Mouse (Mus musculus): Measurements from ENCODE around the gene Cenpx.
"Not testable (repeated sequence)": the region's sequence is repeated elsewhere in the genome, so short reads cannot be mapped to it uniquely, and the experiment has no call there.

Cenpx gene

DNA sequence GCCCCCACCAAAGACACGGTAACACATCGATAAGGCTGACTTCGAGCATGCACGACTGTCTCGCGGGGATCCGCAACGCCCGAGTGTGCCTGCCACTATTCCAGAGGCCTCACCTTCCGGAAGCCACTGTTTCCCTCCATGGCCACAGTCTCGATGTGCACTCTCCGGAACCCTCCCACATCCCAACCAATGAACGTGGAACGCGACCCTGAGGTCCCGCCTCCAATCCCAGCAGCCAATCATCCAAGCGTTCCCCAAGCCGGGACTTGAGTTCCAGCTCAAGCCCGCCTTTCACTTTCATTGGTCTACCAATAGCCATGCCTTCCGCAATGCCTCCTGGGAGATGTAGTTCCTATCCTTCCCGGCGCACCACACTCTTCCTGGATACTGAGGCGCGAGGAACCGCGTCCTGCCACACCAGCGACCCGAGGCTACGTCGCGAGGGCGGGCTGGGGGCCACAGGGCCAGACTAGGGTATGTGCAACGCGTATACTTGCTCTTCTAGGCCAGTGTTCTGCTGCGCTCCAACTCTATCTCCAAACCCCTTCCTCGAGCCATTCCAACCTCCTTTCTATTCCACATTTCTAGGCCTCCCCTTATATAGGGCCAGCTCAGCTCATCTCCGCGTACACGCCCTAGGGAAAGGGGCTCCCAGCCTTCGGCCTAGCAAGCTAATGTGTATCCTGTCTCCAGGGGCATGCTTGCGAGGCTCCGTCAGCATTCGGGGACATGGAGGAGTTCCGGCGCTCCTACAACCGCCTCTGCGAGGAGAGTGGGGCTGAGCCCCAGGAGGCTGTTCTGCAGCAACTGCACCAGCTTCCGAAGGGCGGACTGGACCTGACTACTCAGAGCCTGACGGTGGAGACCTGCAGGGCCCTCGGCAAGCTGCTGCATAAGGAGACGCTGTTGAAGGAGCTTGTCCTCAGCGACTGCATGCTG lies at the start of gene Cenpx, which contains the start of gene Lrrc45:
Cenpx (minus strand) TSS at position 159 of the 939 bp plus-strand sequence.
Lrrc45 (plus strand) TSS at position 346 of the 939 bp plus-strand sequence.
- peak; percentile 98 for DNase-seq

DNA sequence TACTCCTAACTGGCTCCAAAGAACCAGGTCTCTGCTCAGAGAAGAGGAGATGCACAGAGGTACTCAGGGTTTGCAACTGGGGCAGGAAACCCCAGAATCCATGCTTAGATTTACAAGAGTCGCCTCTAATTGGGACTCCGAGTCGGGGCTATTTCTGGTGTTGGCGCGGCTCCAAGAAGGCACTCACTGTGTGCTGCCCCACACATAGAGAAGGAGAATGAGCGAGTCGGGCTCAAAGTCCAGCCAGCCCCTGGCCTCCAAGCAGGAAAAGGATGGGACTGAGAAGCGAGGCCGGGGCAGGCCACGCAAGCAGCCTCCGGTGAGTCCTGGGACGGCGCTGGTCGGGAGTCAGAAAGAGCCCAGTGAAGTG lies 49.1 kb upstream of the Cenpx start, which contains the start of gene Hmga1b:
Hmga1b (plus strand) TSS at position 123 of the 370 bp plus-strand sequence.
- not testable (repeated sequence) for DNase-seq

DNA sequence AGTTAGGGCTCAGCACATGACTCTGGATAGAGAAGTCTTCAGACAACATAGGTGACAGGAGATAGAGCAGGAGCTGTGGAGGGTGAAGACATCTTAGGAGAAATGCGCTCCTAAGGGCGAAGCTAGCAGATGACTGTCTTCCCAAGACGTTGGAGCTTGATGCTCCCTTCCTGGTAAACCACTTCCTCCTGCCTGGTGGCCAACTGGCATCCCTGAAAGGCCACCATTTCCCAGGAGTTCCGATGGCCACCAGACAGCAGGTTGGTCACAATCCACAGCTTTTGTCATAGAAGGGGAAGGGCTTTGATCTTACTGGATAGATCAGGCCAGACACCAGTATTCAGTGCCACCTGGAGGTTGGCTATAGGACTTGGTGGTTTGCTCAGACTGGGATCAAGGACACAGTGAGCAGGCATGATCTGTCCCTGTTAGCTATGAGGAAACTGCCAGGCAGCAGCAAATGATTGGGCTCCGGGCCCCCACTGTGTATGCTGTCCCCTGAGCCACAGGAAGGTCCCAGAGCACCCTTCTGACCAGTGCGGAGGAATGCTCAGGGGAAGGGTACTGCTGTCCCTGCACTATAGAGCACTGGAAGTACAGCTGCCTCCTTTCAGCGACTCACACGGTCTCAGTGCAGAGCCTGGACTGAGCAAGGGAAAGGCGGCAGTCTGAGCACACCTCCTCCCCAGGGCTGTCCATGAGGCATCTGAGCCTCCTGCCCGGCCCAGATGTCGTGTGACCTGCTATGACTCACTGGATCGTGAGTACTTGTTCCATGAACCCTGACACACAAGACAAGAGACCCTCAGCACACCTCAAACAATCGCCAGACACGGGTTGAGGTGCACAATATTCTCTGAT lies 48.5 kb upstream of the Cenpx start:
- DNase-seq = no peak

DNA sequence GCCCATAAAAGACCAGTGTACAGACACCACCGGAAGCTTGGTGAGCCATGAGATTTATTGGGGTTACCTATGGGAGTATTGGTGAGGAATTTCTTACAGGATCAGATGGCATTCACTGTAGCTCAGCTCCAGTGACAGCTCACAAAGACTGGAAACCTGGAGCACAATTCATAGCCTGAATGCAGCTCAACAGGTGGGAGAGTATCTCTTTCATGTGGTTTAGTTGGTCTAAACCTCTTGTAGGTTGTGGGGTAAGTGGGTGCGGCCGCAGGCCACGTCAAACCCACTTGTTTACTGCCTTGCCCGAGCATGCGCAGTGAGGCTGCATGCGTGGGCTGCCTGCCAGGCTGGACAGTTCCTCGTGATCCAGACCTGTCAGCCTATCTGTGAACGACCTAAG lies 46.7 kb upstream of the Cenpx start:
- DNase-seq = no peak

DNA sequence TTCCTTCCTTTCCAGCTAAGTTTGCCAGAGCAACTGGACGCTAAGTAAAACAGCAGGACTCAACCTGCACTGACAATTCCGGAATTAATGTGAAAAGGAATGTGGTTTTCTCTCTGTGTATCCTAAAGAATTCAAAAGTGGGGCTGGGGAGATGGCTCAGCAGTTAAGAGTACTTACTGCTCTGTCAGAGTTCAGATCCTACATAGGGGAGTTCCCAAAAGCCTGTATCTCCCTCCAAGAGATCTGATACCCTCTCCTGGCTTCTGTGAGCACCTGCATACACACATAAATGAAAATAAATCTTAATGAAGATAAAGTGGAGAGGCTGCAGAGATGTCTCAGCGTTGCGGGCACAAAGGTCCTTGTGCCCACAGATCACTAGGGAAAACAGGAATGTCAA lies 38.1 kb upstream of the Cenpx start:
- DNase-seq = no peak

DNA sequence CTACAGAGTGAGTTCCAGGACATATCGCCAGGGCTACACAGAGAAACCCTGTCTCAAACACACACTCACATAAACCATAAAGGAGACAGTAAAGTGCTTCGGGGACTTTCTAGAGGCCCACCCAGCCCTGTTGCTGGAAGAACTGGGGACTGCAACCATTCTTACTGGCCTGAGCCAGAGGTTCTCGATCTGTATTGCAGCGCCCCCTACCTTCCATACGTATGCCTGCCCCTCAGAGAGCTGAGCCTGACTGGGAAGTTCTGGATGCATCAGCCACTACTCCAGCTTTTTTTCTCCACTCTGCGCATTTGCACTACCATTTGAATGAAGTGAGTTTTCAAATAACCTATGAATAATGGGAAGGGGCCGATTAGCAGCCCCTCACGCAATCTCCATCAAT lies 35.9 kb upstream of the Cenpx start:
- peak; percentile 24 for DNase-seq

DNA sequence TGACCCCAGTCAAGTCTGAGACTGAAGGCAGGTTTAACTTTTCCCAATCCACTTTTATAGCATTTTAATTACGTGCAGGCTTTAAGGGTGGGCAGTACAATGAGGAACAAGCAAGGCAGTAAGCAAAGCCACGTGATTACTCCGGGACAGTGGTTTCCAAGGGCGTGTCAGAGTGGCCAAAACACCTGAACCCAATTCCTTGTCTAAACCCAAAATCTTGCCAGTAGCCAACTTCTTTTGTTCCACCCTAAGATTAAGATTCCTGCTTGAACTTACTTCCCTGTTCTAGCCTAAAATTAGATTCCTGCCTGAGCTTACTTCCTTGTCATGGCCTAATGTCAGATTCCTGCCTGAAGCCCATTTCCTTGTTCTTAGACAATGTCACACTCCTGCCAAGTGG lies 34.4 kb upstream of the Cenpx start:
- DNase-seq = no peak

DNA sequence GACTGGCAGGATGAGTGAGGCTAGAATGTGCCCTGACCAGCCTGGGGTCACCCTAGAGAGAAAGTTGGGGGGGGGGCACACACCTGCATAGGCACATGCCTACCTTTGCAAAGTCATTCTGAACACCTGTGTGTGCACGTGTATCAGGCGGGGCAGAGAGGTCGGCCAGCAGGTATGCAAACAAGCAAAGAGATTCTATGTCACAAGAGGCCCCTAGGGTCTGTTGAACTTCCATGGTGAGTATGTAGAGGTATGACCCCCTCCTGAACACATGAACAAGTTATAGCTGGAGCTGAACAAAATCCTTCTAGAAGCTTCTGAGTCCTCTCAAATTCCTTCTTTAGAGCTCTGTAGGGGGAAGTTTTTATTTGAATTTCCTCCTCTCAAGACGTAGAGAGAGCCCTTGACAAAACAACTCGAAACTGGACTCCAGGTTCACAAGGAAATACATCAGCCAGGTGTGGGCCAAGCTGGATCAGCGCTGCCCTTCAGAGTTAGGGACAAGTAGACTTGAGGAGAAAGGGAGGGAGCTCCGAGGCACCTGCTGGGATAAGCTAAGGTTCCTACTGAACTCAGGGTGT lies 30.7 kb upstream of the Cenpx start:
- no peak for DNase-seq

DNA sequence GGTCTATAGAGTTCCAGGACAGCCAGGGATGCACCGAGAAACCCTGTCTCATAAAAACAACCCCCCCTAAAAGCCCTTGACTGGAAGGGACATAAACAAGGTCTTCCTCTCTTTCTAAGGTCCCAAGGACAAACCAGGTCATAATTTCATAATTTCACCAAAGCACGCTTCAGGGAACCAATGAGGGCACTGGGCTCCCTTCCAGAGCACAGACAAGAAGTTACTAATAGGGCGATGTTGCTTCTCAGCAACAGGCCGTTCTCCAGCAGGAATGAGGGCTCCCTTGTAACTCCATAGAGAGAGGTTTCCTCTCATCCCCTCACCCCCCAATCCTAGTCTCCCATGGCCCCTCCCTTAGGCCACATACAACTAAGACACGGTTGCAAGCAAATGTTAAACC lies 27.4 kb upstream of the Cenpx start:
- DNase-seq = no peak

DNA sequence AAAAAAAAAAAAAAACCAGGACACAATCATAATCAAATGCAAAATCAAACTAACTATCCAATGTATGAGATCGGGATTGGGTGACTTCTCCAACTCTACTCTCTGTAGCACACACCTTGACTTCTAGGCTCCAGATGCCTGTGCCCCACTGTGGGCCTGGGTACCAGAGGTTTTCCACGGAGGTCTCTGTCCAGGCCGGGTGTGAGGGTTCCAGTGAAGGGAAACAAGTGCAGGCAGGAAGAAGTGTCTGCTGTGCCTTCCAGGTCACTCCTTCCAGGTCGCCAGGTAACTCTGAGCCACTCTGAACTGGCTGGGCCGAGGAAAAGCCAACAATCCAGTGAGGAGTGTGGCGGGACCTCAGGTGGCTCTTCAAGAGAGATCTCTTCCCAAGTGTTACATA lies 22.9 kb upstream of the Cenpx start:
- no peak for DNase-seq

DNA sequence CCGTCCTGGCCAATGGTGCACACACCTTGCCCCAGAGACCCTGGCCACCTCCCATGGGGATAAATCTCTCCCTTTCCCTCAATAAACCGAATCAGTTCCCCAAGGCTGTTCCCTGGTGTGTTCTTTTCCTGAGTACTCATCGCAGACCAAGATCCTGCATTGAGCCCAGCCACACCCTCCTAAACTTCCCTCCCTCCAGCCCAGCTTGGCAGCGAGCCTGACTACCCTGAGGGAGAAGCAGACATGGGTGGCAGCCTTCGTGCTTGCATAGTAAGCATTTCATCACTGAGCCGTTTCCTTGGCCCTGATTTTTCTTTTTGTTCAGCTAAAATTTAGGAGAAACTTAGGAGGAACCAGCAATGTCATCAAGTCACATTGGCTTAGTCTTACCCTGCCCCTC lies 20.0 kb upstream of the Cenpx start:
- DNase-seq = no peak

DNA sequence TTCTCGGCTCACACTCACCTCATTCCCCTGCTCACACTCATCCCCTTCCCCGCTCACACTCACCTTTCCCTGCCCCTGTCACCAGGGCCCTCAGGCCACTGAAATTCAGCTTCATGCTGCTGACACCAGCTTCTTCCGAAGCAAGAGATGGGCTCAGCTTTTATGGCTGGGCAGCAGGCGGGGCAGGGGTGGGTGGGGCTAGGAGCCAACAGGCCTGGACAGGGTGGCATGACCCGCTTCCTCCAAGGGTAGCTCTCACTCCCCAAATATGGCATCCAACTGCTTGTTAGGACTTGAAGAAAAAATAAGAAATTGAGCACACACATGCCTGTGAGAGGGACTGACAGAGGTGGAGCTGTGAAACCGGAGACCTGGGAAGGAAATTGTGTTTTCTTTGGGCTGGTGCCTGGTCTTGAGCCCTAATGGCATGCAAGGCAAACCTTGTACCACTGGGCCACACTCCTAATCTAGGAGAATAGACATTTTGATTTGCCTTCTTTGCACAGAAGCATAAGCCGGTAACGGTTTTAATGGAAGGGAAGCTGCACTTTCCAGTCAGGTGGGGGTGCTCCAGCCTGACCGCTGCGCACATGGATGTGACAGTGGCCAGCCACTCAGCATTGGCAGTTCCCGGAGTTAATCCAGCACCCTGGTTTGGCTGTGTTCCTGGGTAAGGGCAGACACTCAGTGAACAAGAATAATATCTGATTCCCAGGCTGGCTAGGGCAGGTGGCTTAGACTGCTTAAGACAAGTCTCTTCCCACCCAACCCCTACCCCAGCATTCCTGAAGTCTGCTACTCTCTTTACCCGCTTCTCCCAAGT lies 18.5 kb upstream of the Cenpx start, which contains the start of gene Cbr2:
Cbr2 (minus strand) TSS at position 257 of the 823 bp plus-strand sequence.
- DNase-seq = no peak

DNA sequence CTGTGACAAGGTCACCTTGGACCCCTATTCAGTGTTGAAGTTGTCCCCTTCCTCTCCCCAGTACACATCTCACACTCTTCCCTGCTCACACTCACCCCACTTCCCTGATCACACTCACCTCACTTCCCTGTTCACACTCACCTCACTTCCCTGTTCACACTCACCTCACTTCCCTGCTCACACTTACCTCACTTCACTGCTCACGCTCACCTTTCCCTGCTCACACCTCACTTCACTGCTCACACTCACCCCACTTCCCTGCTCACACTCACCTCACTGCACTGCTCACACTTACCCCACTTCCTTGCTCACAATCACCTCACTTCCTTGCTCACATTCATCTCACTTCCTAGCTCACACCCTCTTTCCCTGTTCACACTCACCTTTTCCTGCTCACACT lies 17.9 kb upstream of the Cenpx start:
- DNase-seq = no peak

DNA sequence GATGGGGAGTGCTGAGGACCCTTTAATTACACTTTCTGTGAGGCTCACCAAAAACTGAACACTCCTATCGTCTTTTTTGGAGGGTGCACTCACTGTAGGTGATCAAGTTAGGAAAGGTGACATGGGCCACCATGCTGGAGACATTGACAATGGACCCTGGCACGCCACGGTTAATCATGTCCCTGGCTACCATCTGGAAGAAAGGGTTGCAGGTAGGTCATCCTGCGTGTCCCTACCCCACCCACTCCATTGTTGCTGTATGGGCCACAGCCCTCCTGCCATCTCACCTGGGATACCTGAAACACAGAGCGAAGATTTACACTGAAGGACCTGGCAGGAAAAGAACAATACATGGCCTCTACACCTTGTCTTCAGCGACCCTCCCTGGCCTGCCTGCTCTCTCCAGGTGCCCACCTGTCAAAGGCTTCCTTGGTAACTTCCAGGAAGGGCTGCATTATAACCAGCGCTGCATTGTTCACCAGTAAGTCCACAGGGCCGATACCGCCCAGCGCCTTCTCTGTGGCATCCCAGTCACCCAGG lies 16.9 kb upstream of the Cenpx start:
- no peak for DNase-seq

DNA sequence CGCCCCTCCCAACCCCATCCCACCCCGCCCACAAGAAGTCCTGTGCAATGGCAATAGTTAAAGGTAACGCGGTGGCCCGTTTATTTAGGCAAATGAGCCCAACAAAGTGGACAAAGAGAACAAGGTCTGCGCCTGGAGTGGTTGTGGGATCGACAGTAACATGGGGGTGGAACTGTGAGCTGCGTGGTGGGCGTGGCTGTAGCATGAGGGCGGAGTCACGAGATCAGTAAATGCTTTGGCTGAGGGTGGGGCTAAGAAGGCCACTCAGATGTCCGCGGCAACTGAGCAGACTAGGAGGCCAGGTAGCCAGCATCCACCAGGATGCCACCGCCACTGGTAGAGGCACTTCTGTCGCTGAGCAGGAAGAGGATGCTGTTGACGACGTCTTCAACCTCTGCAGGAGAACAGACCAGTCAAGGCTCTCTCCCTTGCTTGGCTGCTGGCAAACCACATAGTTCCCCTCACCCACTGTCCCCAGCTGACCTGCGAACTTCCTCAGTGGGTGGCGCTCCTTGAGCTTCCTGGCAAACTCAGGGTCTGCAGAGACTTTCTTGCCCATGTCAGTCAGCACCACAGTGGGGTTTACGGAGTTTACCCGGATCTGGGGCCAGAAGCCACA lies 16.0 kb upstream of the Cenpx start:
- DNase-seq = peak; percentile 19

DNA sequence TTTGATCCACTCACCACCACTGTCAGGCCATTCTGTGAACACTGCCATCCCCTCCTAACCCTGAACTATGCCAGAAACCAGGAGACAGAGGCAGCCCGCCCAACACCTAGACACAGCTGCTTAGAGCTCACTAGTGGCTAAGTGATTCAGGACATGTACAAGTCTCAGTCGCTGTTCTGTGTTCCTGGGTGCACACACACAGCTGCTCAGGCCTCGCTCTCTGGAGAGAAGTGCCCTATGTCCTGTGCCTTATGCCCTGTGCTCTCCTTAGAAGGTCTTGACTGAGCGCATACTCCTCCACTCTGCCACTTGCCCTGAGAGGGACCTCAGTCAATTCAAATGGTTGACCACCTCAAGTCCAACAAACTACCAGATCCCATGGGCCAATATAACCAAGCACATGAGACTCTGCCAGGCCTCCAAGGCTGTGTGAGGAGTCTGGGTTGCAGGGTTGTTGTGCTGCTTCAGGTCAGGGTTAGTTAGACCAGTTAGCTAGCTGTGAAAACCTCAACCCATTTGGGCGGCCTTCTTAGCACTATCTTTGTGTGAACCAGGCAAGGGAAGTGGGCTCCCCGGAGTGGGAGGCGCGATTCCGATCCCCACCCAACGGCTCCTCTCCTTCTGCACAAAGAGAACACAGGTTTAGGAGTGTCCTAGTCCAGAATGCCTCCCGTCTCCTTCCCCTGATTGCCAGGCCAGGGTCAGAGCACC lies 15.1 kb upstream of the Cenpx start:
- DNase-seq = no peak

DNA sequence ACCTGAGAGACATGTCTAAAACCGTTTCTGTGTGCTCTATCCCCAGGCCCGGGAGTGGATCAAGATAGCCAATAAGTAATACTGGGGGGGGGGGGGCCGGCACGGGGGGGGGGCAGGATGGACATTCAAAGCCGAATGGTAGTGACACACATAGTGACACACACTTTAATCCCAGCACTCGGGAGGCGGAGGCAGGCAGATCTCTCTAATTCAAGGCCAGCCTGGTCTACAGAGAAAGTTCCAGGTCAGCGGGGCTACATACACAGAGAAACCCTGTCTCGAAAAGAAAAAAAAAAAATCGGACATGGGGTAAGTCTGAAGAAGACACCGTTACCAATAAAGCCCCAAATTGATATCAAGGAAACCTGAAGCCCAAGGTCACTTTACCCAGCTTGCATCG lies 14.0 kb upstream of the Cenpx start:
- DNase-seq = peak; percentile 12

DNA sequence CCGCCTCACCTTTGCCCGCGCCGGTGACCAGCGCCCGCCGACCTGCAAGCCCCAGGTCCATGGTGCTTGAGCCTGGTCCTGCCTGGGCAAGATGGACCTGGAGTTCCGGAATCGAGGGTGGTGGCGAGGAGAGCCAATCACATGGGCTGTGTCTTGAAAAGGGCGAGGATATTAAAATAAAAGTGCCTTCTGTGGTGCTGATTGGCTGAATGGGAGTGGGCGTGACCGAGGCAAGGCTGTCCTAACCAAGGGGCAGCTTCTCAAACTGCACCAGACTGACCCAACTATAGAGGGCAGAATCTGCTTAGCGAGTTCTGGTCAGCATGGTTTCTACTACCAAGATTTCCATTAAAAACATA lies 13.6 kb upstream of the Cenpx start, which contains the start of gene Dcxr:
Dcxr (minus strand) TSS at position 113 of the 359 bp plus-strand sequence.
- DNase-seq = peak; percentile 91

DNA sequence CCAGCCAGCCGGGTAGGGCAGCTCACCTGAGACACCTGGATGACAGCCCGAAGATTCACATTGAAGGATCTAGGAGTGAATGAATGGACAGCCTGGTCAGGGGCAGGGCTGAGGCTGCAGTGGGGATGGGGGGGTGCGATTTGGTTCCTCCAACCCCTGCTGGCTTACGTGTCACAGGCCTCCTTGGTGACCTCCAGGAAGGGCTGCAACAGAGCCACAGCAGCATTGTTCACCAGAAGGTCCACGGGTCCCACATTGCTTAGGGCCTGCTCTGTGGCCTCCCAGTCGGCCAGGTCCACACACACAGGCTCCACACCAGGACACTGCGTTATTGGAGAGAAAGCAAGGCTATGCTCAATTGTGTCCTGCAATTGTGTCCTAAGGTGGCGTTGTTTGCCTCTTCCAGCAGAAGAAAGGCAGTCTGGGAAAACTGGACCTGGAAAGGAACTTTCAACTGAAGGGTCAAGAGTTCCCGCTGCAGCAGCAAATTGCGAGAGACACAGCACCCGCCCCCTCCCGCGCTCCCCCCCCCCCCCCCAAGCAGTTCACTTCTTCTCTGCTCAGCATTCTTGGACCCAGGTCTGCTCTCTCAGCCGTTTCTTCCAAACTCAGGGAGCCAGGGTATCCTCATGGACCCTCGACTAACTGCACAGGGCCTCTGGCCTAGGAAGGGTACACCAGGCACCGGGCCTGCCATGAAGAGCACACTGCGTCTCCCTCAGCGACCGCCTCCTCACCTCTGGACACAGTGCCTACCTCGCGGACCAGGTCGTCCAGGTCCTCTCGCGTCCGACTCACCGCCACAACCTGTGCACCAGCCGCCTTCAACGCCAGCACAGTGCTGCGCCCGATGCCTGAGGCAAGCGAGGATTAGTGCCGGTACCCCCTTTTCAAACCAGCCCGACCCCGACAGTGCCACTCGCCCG lies 13.0 kb upstream of the Cenpx start:
- peak; percentile 14 for DNase-seq

DNA sequence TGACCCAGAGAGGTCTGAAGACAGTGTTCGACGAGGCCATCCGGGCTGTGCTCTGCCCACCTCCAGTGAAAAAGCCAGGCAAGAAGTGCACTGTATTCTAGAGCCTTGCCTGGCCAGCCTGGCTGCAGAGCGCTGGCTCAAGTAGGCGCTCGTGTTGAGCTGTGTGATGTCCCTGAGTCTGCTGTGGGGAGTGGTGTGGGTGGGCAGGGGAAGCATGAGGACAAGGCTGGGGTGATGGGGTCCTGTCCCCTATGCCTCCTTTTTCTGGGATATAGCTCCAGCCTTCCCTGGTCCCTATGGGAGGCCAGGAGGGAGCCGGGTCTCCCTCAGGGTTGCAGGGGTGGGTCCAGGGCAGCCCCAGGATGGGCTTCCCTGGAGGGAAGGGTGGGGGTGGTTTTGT lies 10.0 kb upstream of the Cenpx start:
- DNase-seq = no peak

Data from cerebellum, adult 9-10 months (tissue).